Mouse (Mus musculus) neutrophil, adult 83 days (primary cell): ENCODE measurements around the gene Ribc2. TPM values are rescaled to one million over a fixed set of nuclear protein-coding genes. Genes with fewer than 3 reads are reported as not detected.

Experiments
- total RNA-seq, 2 experiments: library from RNA; stranded (reverse); gene quantifications; one replicate each; pipeline ENCODE4 v1.2.4; 2023

The Ribc2 gene
- not detected for total RNA-seq

DNA sequence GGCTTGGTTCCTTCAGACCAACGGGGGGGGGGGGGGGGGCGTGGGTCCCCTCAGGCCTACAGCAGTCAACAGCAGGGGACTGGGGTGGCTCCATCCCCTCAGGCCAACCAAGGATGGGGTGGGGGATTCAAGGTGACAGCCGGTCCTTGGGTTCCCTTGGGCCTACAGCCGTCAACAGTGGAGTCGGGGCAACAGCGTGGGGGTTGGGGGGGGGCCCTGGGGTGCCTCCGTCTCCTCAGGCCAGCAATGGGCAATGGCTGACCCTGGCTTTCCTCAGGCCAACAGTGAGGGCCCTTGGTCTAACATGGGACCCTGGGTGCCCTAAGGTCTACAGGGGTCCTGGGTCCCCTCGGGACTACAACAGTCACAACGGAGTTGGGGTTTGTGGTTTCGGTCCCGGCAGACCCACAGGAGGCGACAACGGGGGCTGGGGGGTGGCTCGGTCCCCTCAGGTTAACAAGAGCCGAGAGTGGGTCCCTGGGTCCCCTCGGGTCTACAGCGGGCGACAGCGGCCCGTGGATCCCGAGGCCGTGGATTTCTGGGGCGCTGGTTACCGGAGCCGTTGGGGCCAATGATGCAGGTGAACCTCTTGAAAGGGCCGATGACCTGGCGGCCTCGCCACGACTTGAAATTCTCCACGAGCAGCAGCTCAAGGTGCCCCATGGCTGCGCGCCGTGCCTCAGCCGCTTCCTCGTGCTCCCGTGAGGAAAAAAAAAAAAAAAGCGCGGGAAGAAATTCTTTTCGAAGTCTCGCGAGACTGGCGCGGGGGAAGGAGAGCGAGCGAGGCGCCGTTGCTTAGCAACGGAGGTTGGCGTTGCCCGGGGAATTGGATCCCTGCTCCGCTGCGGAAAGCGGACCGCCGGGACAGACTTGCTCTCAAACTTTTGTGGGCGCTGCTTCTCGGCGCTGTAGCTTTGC lies at the start of gene Ribc2, which contains the start of gene Smc1b:
Gene Ribc2 (plus strand): TSS at position 804 of the 918 bp plus-strand sequence.
Gene Smc1b (minus strand): TSS at position 690 of the 918 bp plus-strand sequence.

Other genes with a start within 250 kb of the Ribc2 start
- under 1 TPM; 0.20 to 0.26 TPM for gene Gm29666, start 212.0 kb upstream of the Ribc2 start, total RNA-seq
- 10 to 100 TPM; 38.7 to 43.4 TPM for gene Nup50, start 208.7 kb upstream of the Ribc2 start, total RNA-seq
- 10 to 100 TPM; 62.6 to 83.3 TPM for gene 5031439G07Rik, start 143.5 kb upstream of the Ribc2 start, total RNA-seq
- not detected for gene Upk3a, start 114.9 kb upstream of the Ribc2 start, total RNA-seq
- 1 to 10 TPM; 6.0 to 6.3 TPM for gene Fam118a, start 103.1 kb upstream of the Ribc2 start, total RNA-seq
- gene Smc1b, start 114 bp upstream of the Ribc2 start, total RNA-seq, result not detected
- 1 to 10 TPM; 2.8 to 3.1 TPM for gene Fbln1, start 73.9 kb downstream of the Ribc2 start, total RNA-seq
- gene Atxn10, start 204.2 kb downstream of the Ribc2 start, total RNA-seq, result 100 to 1,000 TPM; 163 to 169 TPM